Mouse (Mus musculus) CH12.LX (cell line): ENCODE results near the gene Speg. TPM values are rescaled to one million over a fixed set of nuclear protein-coding genes. Genes with fewer than 3 reads are reported as not detected.

ENCODE experiments used
- DNase-seq: peaks from one replicate; pipeline ENCODE4 v3.0.0-alpha.2; 2013; ENCODE audit errors: extremely low read depth
- H3K27ac ChIP-seq: 2 replicates; pipeline ENCODE4 v1.5.1; 2012; ENCODE audit warnings: low read depth, mild to moderate bottlenecking, control low read depth, moderate library complexity; ENCODE audit not compliant: insufficient read depth
- H3K27me3 ChIP-seq: replicated peaks from 2 replicates; pipeline ENCODE3; 2012; ENCODE audit warnings: inconsistent platforms
- H3K36me3 ChIP-seq, 2 experiments: replicated peaks in 1 of 2; 2 replicates each; pipeline versions ENCODE3 to v1.6.1; 2012; ENCODE audit warnings: inconsistent platforms in 1 of 2, low read length in 1 of 2, mild to moderate bottlenecking in 1 of 2, mixed read lengths in 1 of 2, moderate library complexity in 1 of 2; ENCODE audit not compliant: control insufficient read depth in 1 of 2, insufficient read depth in 1 of 2
- H3K4me1 ChIP-seq, 2 experiments: 2 replicates each; pipeline ENCODE4 v1.6.1; 2012; ENCODE audit warnings: inconsistent platforms in 1 of 2, moderate library complexity in 1 of 2; ENCODE audit not compliant: insufficient read depth in 2 of 2, control insufficient read depth in 1 of 2
- H3K4me2 ChIP-seq: 2 replicates; pipeline ENCODE4 v1.6.1; 2012; ENCODE audit warnings: low read depth, mild to moderate bottlenecking, control low read depth; ENCODE audit not compliant: poor library complexity, insufficient read depth, severe bottlenecking
- H3K4me3 ChIP-seq, 3 experiments: fragments of 150-350 bp in 1 of 3; sonication (generic) in 1 of 3; replicated peaks in 1 of 3; 2 replicates each; pipeline versions ENCODE3 to v1.5.1; 2011 to 2012; ENCODE audit warnings: low read depth in 2 of 3, low read length in 2 of 3, mild to moderate bottlenecking in 2 of 3, moderate library complexity in 2 of 3, control low read depth in 1 of 3, improper control_type of control experiment in 1 of 3, inconsistent platforms in 1 of 3, mixed read lengths in 1 of 3; ENCODE audit not compliant: poor library complexity in 1 of 3
- H3K79me2 ChIP-seq: replicated peaks from 2 replicates; pipeline ENCODE4 v1.6.1; 2012; ENCODE audit warnings: mild to moderate bottlenecking, moderate library complexity; ENCODE audit not compliant: control insufficient read depth, poor library complexity, insufficient read depth, severe bottlenecking; ENCODE audit errors: extremely low read depth
- H3K9ac ChIP-seq: 2 replicates; pipeline ENCODE4 v1.6.1; 2012; ENCODE audit warnings: low read depth, mild to moderate bottlenecking, control low read depth, moderate library complexity; ENCODE audit not compliant: insufficient read depth
- H3K9me3 ChIP-seq: replicated peaks from 2 replicates; pipeline ENCODE3; 2012; ENCODE audit warnings: low read length, inconsistent platforms, mixed read lengths
- BHLHE40 ChIP-seq: IDR thresholded peaks from 2 replicates; pipeline ENCODE4 v1.6.1; 2011; ENCODE audit warnings: mild to moderate bottlenecking, low read depth, low read length, improper control_type of control experiment
- CHD1 ChIP-seq: IDR thresholded peaks from 2 replicates; pipeline ENCODE4 v1.6.1; 2012; ENCODE audit warnings: low read depth, low read length, improper control_type of control experiment, inconsistent platforms
- CHD2 ChIP-seq: IDR thresholded peaks from 2 replicates; pipeline ENCODE4 v1.6.1; 2011; ENCODE audit warnings: low read length, improper control_type of control experiment
- CTCF ChIP-seq, 2 experiments: IDR thresholded peaks in 1 of 2; conservative IDR thresholded peaks in 1 of 2; 2 replicates each; pipeline ENCODE4 v1.5.1; 2011 to 2012; ENCODE audit warnings: low read depth in 2 of 2, low read length in 2 of 2, improper control_type of control experiment in 1 of 2, inconsistent platforms in 1 of 2, mild to moderate bottlenecking in 1 of 2, moderate library complexity in 1 of 2
- E2F4 ChIP-seq: IDR thresholded peaks from 2 replicates; pipeline ENCODE4 v1.6.1; 2011; ENCODE audit warnings: low read depth, low read length, improper control_type of control experiment; ENCODE audit not compliant: insufficient replicate concordance
- ELF1 ChIP-seq: IDR thresholded peaks from 2 replicates; pipeline ENCODE4 v1.6.1; 2014; ENCODE audit warnings: low read depth, mild to moderate bottlenecking, inconsistent platforms, low read length, improper control_type of control experiment
- EP300 ChIP-seq: IDR thresholded peaks from 2 replicates; pipeline ENCODE4 v1.6.1; 2011; ENCODE audit warnings: low read length, improper control_type of control experiment
- ETS1 ChIP-seq: conservative IDR thresholded peaks from 2 replicates; pipeline ENCODE4 v1.6.1; 2012; ENCODE audit warnings: low read depth, mild to moderate bottlenecking, inconsistent platforms, low read length, improper control_type of control experiment, moderate library complexity
- GABPA ChIP-seq: IDR thresholded peaks from 2 replicates; pipeline ENCODE4 v1.6.1; 2012; ENCODE audit warnings: low read depth, low read length, improper control_type of control experiment, inconsistent platforms; ENCODE audit not compliant: insufficient replicate concordance
- IRF4 ChIP-seq: IDR thresholded peaks from 2 replicates; pipeline ENCODE4 v1.6.1; 2014; ENCODE audit warnings: low read depth, mild to moderate bottlenecking, inconsistent platforms, low read length, improper control_type of control experiment
- JUN ChIP-seq: IDR thresholded peaks from 2 replicates; pipeline ENCODE4 v1.6.1; 2011; ENCODE audit warnings: low read depth, mild to moderate bottlenecking, low read length, improper control_type of control experiment, moderate library complexity; ENCODE audit not compliant: insufficient read depth
- JUND ChIP-seq: conservative IDR thresholded peaks from 2 replicates; pipeline ENCODE4 v1.6.1; 2011; ENCODE audit warnings: low read depth, low read length, improper control_type of control experiment
- KAT2A ChIP-seq: IDR thresholded peaks from 2 replicates; pipeline ENCODE4 v1.6.1; 2012; ENCODE audit warnings: low read length, improper control_type of control experiment, inconsistent platforms; ENCODE audit not compliant: insufficient replicate concordance
- MAX ChIP-seq: IDR thresholded peaks from 2 replicates; pipeline ENCODE4 v1.6.1; 2011; ENCODE audit warnings: low read length, improper control_type of control experiment
- MAZ ChIP-seq: IDR thresholded peaks from 2 replicates; pipeline ENCODE4 v1.6.1; 2012; ENCODE audit warnings: low read depth, mild to moderate bottlenecking, inconsistent platforms, low read length, improper control_type of control experiment, moderate library complexity
- MEF2A ChIP-seq: IDR thresholded peaks from 2 replicates; pipeline ENCODE4 v1.6.1; 2014; ENCODE audit warnings: low read depth, mild to moderate bottlenecking, inconsistent platforms, low read length, improper control_type of control experiment, borderline replicate concordance
- MYC ChIP-seq: IDR thresholded peaks from 2 replicates; pipeline ENCODE4 v1.6.1; 2011; ENCODE audit warnings: low read depth, mild to moderate bottlenecking, improper control_type of control experiment, low read length
- NELFE ChIP-seq: IDR thresholded peaks from 2 replicates; pipeline ENCODE4 v1.6.1; 2011; ENCODE audit warnings: low read depth, low read length, improper control_type of control experiment
- NRF1 ChIP-seq: IDR thresholded peaks from 2 replicates; pipeline ENCODE4 v1.6.1; 2014; ENCODE audit warnings: low read depth, mild to moderate bottlenecking, inconsistent platforms, low read length, improper control_type of control experiment, moderate library complexity
- PAX5 ChIP-seq: IDR thresholded peaks from 2 replicates; pipeline ENCODE4 v1.6.1; 2012; ENCODE audit warnings: low read length, inconsistent platforms, mixed read lengths
- POLR2AphosphoS2 ChIP-seq: IDR thresholded peaks from 2 replicates; pipeline ENCODE4 v1.6.1; 2011; ENCODE audit warnings: low read depth, low read length, improper control_type of control experiment
- RAD21 ChIP-seq: IDR thresholded peaks from 2 replicates; pipeline ENCODE4 v1.6.1; 2011; ENCODE audit warnings: low read depth, mild to moderate bottlenecking, low read length, improper control_type of control experiment, moderate library complexity
- RCOR1 ChIP-seq: conservative IDR thresholded peaks from 2 replicates; pipeline ENCODE4 v1.6.1; 2012; ENCODE audit warnings: low read depth, mild to moderate bottlenecking, inconsistent platforms, low read length, improper control_type of control experiment
- SIN3A ChIP-seq: IDR thresholded peaks from 2 replicates; pipeline ENCODE4 v1.6.1; 2012; ENCODE audit warnings: low read length, improper control_type of control experiment, inconsistent platforms
- SMC3 ChIP-seq: IDR thresholded peaks from 2 replicates; pipeline ENCODE4 v1.6.1; 2011; ENCODE audit warnings: low read depth, low read length, improper control_type of control experiment
- UBTF ChIP-seq: IDR thresholded peaks from 2 replicates; pipeline ENCODE4 v1.6.1; 2012; ENCODE audit warnings: low read depth, mild to moderate bottlenecking, inconsistent platforms, low read length, improper control_type of control experiment, moderate library complexity
- USF1 ChIP-seq: IDR thresholded peaks from 2 replicates; pipeline ENCODE4 v1.6.1; 2014; ENCODE audit warnings: low read depth, mild to moderate bottlenecking, inconsistent platforms, low read length, improper control_type of control experiment
- ZC3H11A ChIP-seq: IDR thresholded peaks from 2 replicates; pipeline ENCODE4 v1.6.1; 2012; ENCODE audit warnings: low read depth, mild to moderate bottlenecking, inconsistent platforms, low read length, improper control_type of control experiment
- ZKSCAN1 ChIP-seq: IDR thresholded peaks from 2 replicates; pipeline ENCODE4 v1.6.1; 2012; ENCODE audit warnings: low read depth, inconsistent platforms, low read length, improper control_type of control experiment, borderline replicate concordance
- ZMIZ1 ChIP-seq: IDR thresholded peaks from 2 replicates; pipeline ENCODE4 v1.6.1; 2012; ENCODE audit warnings: low read depth, mild to moderate bottlenecking, inconsistent platforms, low read length, improper control_type of control experiment
- dilution Hi-C: fragments of 300-500 bp; cut with MboI; formaldehyde crosslinking; loops from 2 replicates; pipeline ENCODE4 v1.14.3; 2020; ENCODE audit warnings: low sequenced_read_pairs; ENCODE audit not compliant: extremely low pct_unique_long_range_greater_than_20kb, extremely low pct_ligation_motif_present
- in situ Hi-C: fragments of 300-500 bp; cut with MboI; formaldehyde crosslinking; loops from 3 replicates; pipeline ENCODE4 v1.14.3; 2019; ENCODE audit warnings: low sequenced_read_pairs, low pct_ligation_motif_present, low pct_unique_long_range_greater_than_20kb, mixed read lengths
- polyA plus RNA-seq: library from polyadenylated mRNA; unstranded; fragments of >175 nt; gene quantifications from 2 replicates; pipeline ENCODE4 v1.2.1, GENCODE M21; 2012; ENCODE audit warnings: low read depth; ENCODE audit not compliant: insufficient read length
- total RNA-seq, 2 experiments: library from RNA; depleted of rRNA; stranded (reverse); fragments of 300-350 nt in 1 of 2; fragments of >200 nt in 1 of 2; gene quantifications; 2 replicates each; pipeline ENCODE4 v1.2.3; 2012 to 2014

The Speg gene
- total and polyA plus RNA-seq, 3 experiments: 13.1 to 30.7 (median 18.8) TPM

DNA sequence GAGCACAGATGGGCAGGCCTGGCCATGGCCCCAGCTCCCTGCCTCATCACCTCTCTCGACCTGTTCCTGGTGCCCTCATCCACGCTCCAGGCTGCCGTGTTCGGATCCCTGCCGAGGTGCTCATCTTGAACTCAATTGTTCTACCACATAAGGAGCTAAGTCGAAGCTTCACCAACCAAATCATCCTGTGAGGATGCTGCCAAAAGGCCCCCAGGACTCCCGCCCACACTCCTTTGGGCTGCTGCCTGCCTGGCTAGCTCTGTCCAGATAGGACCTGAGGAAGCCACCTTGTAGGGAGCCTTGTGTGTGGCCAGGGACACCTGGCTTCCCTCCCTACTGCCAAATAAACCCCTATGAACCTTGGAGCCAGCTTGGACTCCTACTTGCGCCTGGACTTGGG, 67.7 kb downstream of the Speg start:
- peaks cover 17% of the 10 kb centered on the region for H3K27me3 ChIP-seq
- dilution Hi-C loops (no loop called here), in situ Hi-C loops (no loop called here)
- no peak overlapping the region for H3K4me3 ChIP-seq
- H3K4me1 ChIP-seq: peaks cover 12 to 18% of the 10 kb centered on the region in 2 experiments; a peak in 3 of 4 replicates
- no peak overlapping the region for H3K4me2 ChIP-seq
- no peak overlapping the region for H3K9ac ChIP-seq
- no peaks in the 10 kb centered on the region for H3K9me3 ChIP-seq
- no peak for DNase-seq
- H3K27ac ChIP-seq: no peak overlapping the region
- H3K79me2 ChIP-seq: no peaks in the 10 kb centered on the region
- TF ChIP-seq KAT2A (no peak), RCOR1 (no peak), MAZ (no peak), NRF1 (no peak), CTCF (conservative IDR thresholded peaks at IDR 0.05 in 1 of 2, IDR thresholded peaks at IDR 0.05 in 1 of 2; ENCODE audit: low read depth in 2 of 2, low read length in 2 of 2) (no peak), MAX (no peak), IRF4 (no peak), SMC3 (no peak), CHD2 (no peak), EP300 (no peak), E2F4 (no peak), UBTF (no peak), BHLHE40 (no peak), CHD1 (no peak), ELF1 (no peak), USF1 (no peak), JUND (no peak), NELFE (no peak), ZC3H11A (no peak), RAD21 (no peak)
- TF ChIP-seq, all 38 proteins: peak for 0
- peaks cover 34 to 61% of the 10 kb centered on the region in 2 experiments for H3K36me3 ChIP-seq

DNA sequence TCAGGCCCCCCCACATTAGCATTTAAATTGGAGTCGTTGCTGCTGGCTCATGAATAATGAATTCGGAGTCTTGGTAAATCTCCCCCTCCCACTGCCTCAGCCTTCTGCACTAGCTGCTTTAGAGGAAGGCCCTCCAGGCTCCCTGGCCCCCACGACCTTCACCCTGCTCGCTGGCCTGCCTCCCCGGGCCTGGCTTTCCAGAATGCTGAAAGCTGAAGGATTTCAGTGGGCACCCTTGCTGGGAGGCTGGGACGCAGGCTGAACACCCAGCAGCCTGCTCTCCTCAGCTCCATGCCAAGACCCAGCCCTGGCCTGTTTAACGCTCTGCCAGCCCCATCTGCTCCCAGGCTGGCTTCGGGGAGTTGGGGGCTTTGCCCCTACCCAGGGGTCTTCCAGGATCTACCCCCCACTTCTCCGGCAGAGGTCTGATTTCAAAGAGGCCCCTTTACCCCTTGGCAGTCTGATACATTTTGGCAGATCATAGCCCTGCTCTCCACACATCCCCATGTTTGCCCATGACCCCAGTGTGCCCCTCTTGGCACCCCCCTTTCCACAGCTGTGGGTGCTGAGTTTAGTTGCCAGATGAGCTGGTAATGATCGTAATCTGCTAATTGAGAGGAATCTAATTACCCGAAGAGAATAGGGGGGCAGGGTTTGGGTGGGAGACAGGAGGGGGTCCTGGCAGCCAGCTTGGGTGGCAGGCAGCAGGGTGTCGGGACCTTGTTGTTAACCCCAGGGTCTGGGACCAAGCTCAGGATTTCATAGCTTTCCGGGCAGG, 68.3 kb downstream of the Speg start:
- H3K4me3 ChIP-seq: no peak overlapping the region
- no peak overlapping the region for H3K9ac ChIP-seq
- peaks cover 12 to 22% of the 10 kb centered on the region in 2 experiments; a peak in 3 of 4 replicates for H3K4me1 ChIP-seq
- in situ Hi-C loops (no loop called here), dilution Hi-C loops (no loop called here)
- no peaks in the 10 kb centered on the region for H3K79me2 ChIP-seq
- DNase-seq: no peak
- peaks cover 34 to 56% of the 10 kb centered on the region in 2 experiments for H3K36me3 ChIP-seq
- H3K27ac ChIP-seq: no peak overlapping the region
- no peaks in the 10 kb centered on the region for H3K9me3 ChIP-seq
- no peak for TF ChIP-seq EP300
- TF ChIP-seq ZKSCAN1: no peak
- no peak for TF ChIP-seq CTCF (conservative IDR thresholded peaks at IDR 0.05 in 1 of 2, IDR thresholded peaks at IDR 0.05 in 1 of 2; ENCODE audit: low read depth in 2 of 2, low read length in 2 of 2)
- TF ChIP-seq MAX: no peak
- TF ChIP-seq RCOR1: no peak
- no peak for TF ChIP-seq BHLHE40
- no peak for TF ChIP-seq SIN3A
- no peak for TF ChIP-seq NELFE
- TF ChIP-seq CHD1: no peak
- TF ChIP-seq ZMIZ1: no peak
- no peak for TF ChIP-seq SMC3
- TF ChIP-seq MYC: no peak
- TF ChIP-seq JUND: no peak
- no peak for TF ChIP-seq JUN
- TF ChIP-seq GABPA: no peak
- no peak for TF ChIP-seq ETS1
- no peak for TF ChIP-seq MEF2A
- TF ChIP-seq PAX5: no peak
- TF ChIP-seq POLR2AphosphoS2: no peak
- TF ChIP-seq IRF4: no peak
- peaks cover 23% of the 10 kb centered on the region for H3K27me3 ChIP-seq
- no peak overlapping the region for H3K4me2 ChIP-seq
